Mouse (Mus musculus) frontal cortex, postnatal 10 days (tissue): ENCODE data around the gene Klf16.
"Not testable (repeated sequence)": the region's sequence is repeated elsewhere in the genome, so short reads cannot be mapped to it uniquely, and the experiment has no call there.

Experiments
- DNase-seq, 2 experiments: peaks; one replicate each; pipeline ENCODE4 v3.0.0; 2022; ENCODE audit warnings: low spot score in 2 of 2, mixed read lengths in 1 of 2

Klf16 gene

GRCm38 (mm10) chr10:80606306-80606705, 29.2 kb upstream of the Klf16 start:
- no peak for DNase-seq

- not testable (repeated sequence) for DNase-seq
These were observed 28.6 kb upstream of the Klf16 start, which contains the start of gene Gm49322 for GRCm38 (mm10) chr10:80605721-80606120. TSS of gene Gm49322 (plus strand) at chr10:80606021.

GRCm38 (mm10) chr10:80604988-80605387, 27.9 kb upstream of the Klf16 start:
- DNase-seq = no peak

- DNase-seq = no peak
These were observed 26.9 kb upstream of the Klf16 start for GRCm38 (mm10) chr10:80604001-80604509.

- no peak for DNase-seq
These were observed 26.2 kb upstream of the Klf16 start for GRCm38 (mm10) chr10:80603364-80603763.

- DNase-seq = peak; percentile 90 to 95
These were observed 25.7 kb upstream of the Klf16 start, which contains the start of the genes Scamp4 and Adat3 for GRCm38 (mm10) chr10:80602698-80603325. TSS of gene Scamp4 (plus strand) at chr10:80602872. TSS of gene Adat3 (plus strand) at chr10:80602880.

- DNase-seq = no peak
These were observed 19.2 kb upstream of the Klf16 start for GRCm38 (mm10) chr10:80596318-80596717.

- DNase-seq = peak; percentile 92
These were observed 13.0 kb upstream of the Klf16 start, which contains the start of gene Abhd17a for GRCm38 (mm10) chr10:80589879-80590854. TSS of gene Abhd17a (minus strand) at chr10:80590341.

GRCm38 (mm10) chr10:80589127-80589878, 12.2 kb upstream of the Klf16 start:
- no peak for DNase-seq

- DNase-seq = no peak
These were observed 10.2 kb upstream of the Klf16 start for GRCm38 (mm10) chr10:80587305-80587657.

GRCm38 (mm10) chr10:80586407-80587304, 9.5 kb upstream of the Klf16 start:
- no peak for DNase-seq

- no peak for DNase-seq
These were observed 8.5 kb upstream of the Klf16 start for GRCm38 (mm10) chr10:80585581-80585980.

GRCm38 (mm10) chr10:80584642-80585552, 7.8 kb upstream of the Klf16 start:
- DNase-seq = no peak

- no peak for DNase-seq
These were observed 6.9 kb upstream of the Klf16 start for GRCm38 (mm10) chr10:80584045-80584488.

- DNase-seq = no peak
These were observed 5.9 kb upstream of the Klf16 start for GRCm38 (mm10) chr10:80583047-80583446.

- no peak for DNase-seq
These were observed 1.8 kb upstream of the Klf16 start for GRCm38 (mm10) chr10:80578911-80579310.

- DNase-seq = peak in 1 of 2 experiments; percentile 73
These were observed 1.1 kb upstream of the Klf16 start for GRCm38 (mm10) chr10:80578131-80578750.

GRCm38 (mm10) chr10:80576351-80577194, 548 bp downstream of the Klf16 start:
- DNase-seq = peak in 1 of 2 experiments; percentile 55
